Mouse (Mus musculus) thymus, postnatal 36 days (tissue): Measurements from ENCODE around the gene Lat.
A peak's percentile ranks its signal among the peaks of the same experiment; 100 is the strongest.
"Not testable (repeated sequence)": the region's sequence is repeated elsewhere in the genome, so short reads cannot be mapped to it uniquely, and the experiment has no call there.

Experiments used
- DNase-seq, 2 experiments: peaks; one replicate each; pipeline ENCODE4 v3.0.0; 2022; ENCODE audit warnings: mixed read lengths in 2 of 2

Gene Lat

DNA sequence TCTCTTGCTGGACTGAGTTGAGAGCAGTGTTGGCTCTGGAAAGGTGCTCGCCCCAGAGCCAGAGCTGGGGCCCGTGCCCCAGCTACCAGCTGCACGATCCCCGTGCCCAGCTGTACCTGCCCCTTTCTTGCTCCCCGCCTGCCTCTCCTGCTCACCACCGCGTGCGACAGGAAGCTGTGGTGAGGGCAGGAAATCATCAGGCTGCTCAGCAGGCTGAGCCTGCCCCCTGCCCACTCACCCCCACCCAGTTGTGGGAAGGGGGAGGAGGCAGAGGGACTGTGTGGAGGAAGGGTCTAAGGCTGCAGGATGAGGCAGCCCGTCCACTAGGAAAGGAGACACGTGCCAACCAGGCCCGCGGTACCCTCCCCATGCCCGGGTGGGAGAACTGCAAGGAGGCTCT lies at the start of gene Lat:
TSS of gene Lat (minus strand) at position 178 of the 400 bp plus-strand sequence.
- DNase-seq: peak; percentile 92 to 97

DNA sequence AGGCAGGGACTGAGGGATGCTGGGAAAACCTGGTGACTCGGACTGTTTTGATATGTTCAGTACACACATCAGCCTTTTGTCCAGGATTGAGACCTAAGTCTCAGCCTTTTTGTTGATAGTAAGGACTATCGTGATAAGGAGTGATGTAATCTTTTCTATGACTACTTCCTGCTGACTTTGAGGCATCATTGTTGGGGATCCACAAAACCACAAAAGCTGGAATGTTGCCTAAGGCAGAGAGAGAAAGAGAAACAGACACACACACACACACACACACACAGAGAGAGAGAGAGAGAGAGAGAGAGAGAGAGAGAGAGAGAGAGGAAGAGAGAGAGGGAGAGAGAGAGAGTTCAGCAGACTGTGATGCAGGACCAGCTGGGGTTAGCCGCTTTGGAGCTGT lies 49.1 kb upstream of the Lat start:
- no peak for DNase-seq

- DNase-seq: no peak
These were observed 48.2 kb upstream of the Lat start for GRCm38 (mm10) chr7:126417606-126418005.

DNA sequence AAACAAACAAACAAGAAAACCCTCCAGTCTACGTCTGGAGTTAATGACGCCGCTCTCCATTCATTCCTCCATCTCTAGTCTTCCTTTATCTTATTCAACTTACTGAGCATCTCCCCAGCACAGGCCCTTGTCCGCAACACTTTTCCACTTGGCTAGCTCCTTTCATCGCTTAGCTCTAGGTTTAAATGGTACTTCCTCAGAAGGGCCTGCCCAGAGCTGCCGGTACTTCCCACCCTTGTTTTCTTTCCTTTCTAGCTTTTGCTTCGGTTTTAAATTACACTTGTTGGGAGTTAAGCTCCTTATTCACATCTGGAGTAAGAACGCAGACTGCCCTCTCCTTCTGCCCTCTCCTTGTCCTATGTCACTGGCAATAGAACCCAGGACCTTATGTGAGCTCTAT lies 47.7 kb upstream of the Lat start:
- no peak for DNase-seq

DNA sequence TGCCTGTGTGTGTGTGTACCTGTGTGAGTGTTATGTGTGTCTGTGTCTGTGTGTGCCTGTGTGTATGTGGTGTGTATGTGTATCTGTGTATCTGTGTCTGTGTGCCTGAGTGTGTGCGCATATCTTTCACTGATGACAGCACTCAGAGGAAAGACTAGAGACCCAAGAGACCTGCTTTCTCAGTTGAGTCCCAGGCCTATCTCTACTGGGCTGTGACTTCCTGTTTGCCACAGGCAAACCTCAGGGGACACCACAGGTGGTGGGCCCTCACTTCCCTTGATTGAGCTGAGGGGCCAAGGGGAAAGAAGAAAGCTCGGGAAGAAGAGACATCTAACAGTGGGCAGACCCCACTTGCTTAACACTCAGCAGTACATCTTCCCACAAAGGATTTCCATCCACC lies 47.2 kb upstream of the Lat start:
- peak; percentile 33 to 42 for DNase-seq

DNA sequence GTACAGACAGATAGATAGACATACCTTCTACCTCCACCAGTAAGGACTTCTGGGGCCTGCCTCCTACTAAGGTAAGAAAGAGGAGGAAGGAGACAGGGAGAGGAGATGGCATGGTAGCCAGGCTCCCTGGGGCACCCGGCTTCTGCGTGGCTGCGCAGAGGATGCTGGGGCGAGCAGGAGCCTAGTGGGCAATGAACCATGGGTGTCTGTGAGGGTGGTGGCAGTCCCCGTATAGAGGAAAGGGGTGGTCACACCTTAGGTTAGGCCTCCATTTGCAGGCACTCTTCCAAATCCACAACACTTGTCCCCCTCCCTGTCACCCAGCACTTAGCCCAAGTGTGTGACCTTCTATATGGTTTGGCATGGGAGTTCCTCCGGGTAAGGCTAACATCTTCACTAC lies 45.4 kb upstream of the Lat start, which contains the start of gene Cd19:
TSS of gene Cd19 (minus strand) at position 165 of the 400 bp plus-strand sequence.
- no peak for DNase-seq

GRCm38 (mm10) chr7:126411061-126411460 lies 41.7 kb upstream of the Lat start:
- no peak for DNase-seq

DNA sequence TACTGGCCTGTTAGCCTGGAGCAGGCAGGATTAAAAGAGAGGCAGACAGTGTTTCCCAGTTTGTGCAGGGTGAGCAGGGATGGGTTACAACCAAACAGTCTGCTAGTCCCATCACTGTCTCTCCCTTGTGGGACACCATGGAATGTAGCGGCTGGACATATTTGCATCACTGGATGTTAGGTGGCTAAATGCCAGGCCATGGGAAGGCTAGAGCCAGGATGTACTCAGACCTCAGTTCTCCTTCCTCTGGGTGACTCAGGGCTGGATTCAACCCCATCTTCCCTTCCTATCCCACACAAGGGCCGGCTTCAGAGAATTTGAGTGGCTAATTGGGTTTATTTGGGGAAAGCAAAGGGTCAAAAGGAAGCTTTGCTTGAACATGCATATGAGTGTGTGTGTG lies 39.3 kb upstream of the Lat start:
- DNase-seq: no peak

DNA sequence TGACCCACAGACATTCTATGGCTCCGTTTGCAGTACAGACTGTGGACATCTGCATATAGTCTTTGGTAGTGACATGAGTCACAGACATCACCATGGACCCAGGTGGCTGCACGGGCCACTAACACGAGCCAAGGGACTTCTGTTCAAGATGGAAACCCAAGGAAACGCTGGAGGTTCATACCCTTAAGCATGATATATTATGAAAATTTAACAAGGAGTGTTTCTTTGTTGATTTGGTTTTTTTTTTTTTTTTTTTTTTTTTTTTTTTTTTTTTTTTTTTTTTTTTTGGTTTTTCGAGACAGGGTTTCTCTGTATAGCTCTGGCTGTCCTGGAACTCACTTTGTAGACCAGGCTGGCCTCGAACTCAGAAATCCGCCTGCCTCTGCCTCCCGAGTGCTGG lies 33.1 kb upstream of the Lat start:
- DNase-seq: not testable (repeated sequence)

DNA sequence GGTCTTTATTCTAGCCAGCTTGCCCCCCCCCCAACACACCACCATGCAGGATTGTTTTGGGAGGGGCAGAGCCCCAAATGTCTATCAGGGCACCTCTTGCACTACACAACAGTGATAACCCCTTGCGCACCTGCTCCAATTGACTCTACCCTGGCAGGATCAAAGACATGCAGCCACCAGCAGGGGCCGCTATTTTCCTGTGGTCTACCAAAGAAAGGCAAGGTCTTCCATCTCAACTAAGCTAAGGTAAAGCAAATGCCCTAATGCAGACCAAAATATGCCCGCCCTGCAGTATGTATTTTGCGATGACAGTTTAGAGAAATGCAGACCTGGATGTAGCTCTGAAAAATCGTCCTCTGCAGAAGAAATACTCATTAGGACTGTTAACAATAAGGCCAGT lies 30.2 kb upstream of the Lat start:
- peak; percentile 87 to 89 for DNase-seq

GRCm38 (mm10) chr7:126397822-126398221 lies 28.5 kb upstream of the Lat start:
- DNase-seq: no peak

GRCm38 (mm10) chr7:126397221-126397620 lies 27.9 kb upstream of the Lat start:
- no peak for DNase-seq

DNA sequence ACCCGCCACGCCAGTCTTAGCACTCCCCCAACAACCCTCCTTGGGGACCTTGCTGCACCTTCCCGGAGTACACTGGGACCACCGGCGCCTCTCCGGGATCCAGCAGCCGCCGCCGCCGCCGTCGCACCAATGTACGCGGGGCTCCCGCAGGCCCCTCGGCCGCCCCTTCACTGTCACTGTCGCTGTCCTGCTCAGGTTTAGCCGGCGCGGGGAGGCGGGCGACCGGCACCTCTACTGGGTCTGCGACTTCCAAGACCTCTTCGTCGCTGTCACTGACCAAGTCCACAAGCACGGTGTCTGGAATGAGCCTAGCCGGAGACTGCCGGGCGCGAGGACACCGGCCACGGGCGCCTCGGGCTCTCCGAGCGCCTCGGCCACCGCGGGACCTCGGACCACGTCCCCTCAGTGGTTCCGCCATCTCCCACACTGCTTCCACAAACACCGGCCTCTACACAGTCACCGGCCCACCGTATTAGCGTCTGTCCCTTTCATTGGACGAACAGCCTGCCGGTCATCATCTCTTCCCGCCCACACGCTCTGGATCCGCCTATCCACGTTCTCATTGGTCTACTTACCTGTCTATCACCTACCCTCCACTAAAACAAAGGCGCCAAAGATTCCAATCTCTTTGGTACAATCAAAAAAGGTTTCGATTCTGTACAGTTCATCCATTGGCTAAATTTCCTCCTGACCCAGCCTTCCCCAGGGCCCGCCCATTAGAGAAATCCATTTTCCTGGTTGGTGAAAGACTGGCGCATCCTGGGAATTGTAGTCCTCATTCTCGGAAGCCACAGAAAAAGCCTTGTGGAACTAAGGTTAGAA lies 27.1 kb upstream of the Lat start, which contains the start of gene Nfatc2ip:
TSS of gene Nfatc2ip (minus strand) at position 440 of the 822 bp plus-strand sequence.
- DNase-seq: peak; percentile 92 to 94

- DNase-seq: not testable (repeated sequence)
These were observed 22.9 kb upstream of the Lat start for GRCm38 (mm10) chr7:126392086-126392884.

DNA sequence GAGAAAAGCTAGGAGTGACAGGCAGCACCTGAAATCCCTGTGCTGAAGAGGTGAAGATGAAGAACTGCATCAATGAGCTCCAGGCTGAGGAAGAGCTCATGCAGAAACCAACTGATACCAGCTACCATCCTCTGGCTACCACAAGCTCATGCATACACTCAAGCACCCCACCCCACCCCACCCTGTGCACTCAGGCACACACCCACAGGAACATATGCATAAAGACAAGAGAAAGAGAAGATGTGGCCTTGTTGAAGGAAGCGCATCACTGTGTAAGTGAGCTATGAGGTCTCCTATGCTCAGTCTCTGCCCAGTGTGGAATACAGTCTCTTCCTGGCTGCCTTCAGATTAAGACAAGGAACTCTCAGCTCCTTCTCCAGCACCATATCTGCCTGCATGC lies 18.8 kb upstream of the Lat start:
- DNase-seq: no peak

- DNase-seq: no peak
These were observed 14.2 kb upstream of the Lat start for GRCm38 (mm10) chr7:126383565-126383964.

GRCm38 (mm10) chr7:126377278-126378158 lies 8.1 kb upstream of the Lat start, which contains the start of gene Spns1:
Gene Spns1 (minus strand): TSS chr7:126377450.
- DNase-seq: peak; percentile 93 to 95

- DNase-seq: peak in 1 of 2 experiments; percentile 63
These were observed 7.5 kb upstream of the Lat start for GRCm38 (mm10) chr7:126376903-126377277.

DNA sequence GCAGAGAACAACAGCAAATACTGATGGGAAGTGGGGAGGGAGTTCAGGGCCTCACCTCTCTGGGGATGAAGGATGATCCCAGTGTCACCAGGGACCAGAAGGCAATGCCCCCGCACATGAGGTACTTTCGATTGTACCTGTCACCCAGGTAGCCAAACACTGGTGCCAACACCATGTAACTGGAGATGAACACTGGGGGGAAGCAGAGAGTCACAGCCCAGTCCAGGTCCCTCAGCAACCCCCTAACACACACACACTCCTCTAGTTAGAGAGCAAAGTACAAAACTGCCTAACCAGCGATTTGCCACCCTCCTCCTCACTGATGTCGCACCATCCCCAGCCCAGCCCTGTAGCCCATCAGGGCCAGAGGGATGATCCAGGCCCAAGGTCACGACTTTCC lies 5.6 kb upstream of the Lat start:
- DNase-seq: peak in 1 of 2 experiments; percentile 37

GRCm38 (mm10) chr7:126374526-126374925 lies 5.2 kb upstream of the Lat start:
- no peak for DNase-seq

DNA sequence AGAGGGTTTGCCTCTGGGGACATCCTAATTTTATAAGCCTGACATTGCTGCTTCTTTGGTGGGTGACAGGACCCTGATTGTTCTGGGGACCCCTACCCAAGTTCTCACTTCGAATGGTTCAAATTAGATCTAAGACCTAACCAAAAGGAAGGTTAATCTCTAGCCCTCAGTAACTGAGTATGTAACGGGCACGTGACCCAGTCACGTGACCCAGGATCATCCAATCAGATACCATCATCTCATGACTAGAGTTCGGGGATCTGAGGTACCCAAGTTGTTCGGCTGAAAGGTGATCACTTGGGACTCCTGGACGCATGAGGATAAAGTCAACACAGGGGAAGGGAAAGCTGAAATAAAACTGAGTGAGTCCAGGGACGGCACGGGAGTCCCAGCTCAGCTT lies 3.6 kb upstream of the Lat start:
- no peak for DNase-seq

- peak; percentile 53 to 63 for DNase-seq
These were observed 1.0 kb downstream of the Lat start for GRCm38 (mm10) chr7:126368367-126368766.

DNA sequence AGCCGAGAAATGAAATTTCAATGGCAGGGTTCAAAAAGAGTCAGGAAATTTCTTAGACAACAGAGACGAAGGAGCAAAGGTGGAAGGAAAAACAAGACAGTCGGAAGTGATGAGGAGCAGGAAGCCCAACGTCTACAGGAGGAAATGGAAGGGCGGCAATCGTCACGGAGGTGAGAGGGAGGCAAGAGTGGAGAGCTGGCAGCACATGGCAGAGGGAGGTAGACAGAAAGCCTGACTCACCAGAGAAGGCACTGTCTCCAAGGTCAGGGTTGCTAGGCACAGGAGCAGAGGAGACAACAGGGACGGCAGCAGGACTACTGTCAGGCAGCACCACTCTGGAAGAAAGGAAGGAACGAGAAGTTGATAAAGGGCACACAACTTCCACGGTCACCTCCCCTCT lies 1.7 kb downstream of the Lat start:
- DNase-seq: peak; percentile 59 to 66
